Mouse (Mus musculus): Measurements from ENCODE around the gene Vmn2r93.

The Vmn2r93 gene

GRCm38 (mm10) chr17:18297799-18298198, at the start of gene Vmn2r93:
Gene Vmn2r93, plus strand, starts transcription at chr17:18298099.
- ATAC-seq (ENCODE audit: insufficient number of reproducible peaks, low FRiP score, low TSS enrichment) = no peak

GRCm38 (mm10) chr17:18277656-18278055, 20.2 kb upstream of the Vmn2r93 start, which contains the start of gene Vmn2r94:
Gene Vmn2r94, minus strand, starts transcription at chr17:18277756.
- ATAC-seq (ENCODE audit: insufficient number of reproducible peaks, low FRiP score, low TSS enrichment) = no peak

- no peak for ATAC-seq (ENCODE audit: insufficient number of reproducible peaks, low FRiP score, low TSS enrichment)
Measured at GRCm38 (mm10) chr17:18323031-18323430, 25.1 kb downstream of the Vmn2r93 start.

GRCm38 (mm10) chr17:18360007-18360406, 62.1 kb downstream of the Vmn2r93 start:
- no peak for ATAC-seq (ENCODE audit: insufficient number of reproducible peaks, low FRiP score, low TSS enrichment)

- ATAC-seq (ENCODE audit: insufficient number of reproducible peaks, low FRiP score, low TSS enrichment) = no peak
Measured at GRCm38 (mm10) chr17:18360602-18361001, 62.7 kb downstream of the Vmn2r93 start.
